Mouse (Mus musculus) mature B cell (primary cell): Measurements from ENCODE around the gene Gpd2.

Source experiments
- in situ Hi-C: fragments of 300-500 bp; cut with MboI; formaldehyde crosslinking; loops from 2 replicates; pipeline ENCODE4 v1.14.3; 2019

The Gpd2 gene

GRCm38 (mm10) chr2:57297226-57297625, 59.8 kb downstream of the Gpd2 start:
- in situ Hi-C loops: no loop called here

- in situ Hi-C loops: no loop called here
Observed at GRCm38 (mm10) chr2:57301539-57301938, 64.1 kb downstream of the Gpd2 start.

GRCm38 (mm10) chr2:57304212-57304611, 66.8 kb downstream of the Gpd2 start:
- in situ Hi-C loops: no loop called here

GRCm38 (mm10) chr2:57312268-57312797, 74.9 kb downstream of the Gpd2 start:
- in situ Hi-C loops: no loop called here

GRCm38 (mm10) chr2:57316055-57316454, 78.6 kb downstream of the Gpd2 start:
- in situ Hi-C loops: no loop called here

GRCm38 (mm10) chr2:57318336-57318735, 80.9 kb downstream of the Gpd2 start:
- in situ Hi-C loops: no loop called here

GRCm38 (mm10) chr2:57326091-57326490, 88.7 kb downstream of the Gpd2 start:
- in situ Hi-C loops: no loop called here

- in situ Hi-C loops: no loop called here
Observed at GRCm38 (mm10) chr2:57329327-57329726, 91.9 kb downstream of the Gpd2 start.

- in situ Hi-C loops: no loop called here
Observed at GRCm38 (mm10) chr2:57330812-57331211, 93.4 kb downstream of the Gpd2 start.

GRCm38 (mm10) chr2:57331266-57331665, 93.8 kb downstream of the Gpd2 start:
- in situ Hi-C loops: no loop called here

- in situ Hi-C loops: no loop called here
Observed at GRCm38 (mm10) chr2:57333481-57333880, 96.0 kb downstream of the Gpd2 start.

GRCm38 (mm10) chr2:57335397-57335796, 98.0 kb downstream of the Gpd2 start:
- in situ Hi-C loops: no loop called here

GRCm38 (mm10) chr2:57338779-57339178, 101.3 kb downstream of the Gpd2 start:
- in situ Hi-C loops: no loop called here

- in situ Hi-C loops: no loop called here
Observed at GRCm38 (mm10) chr2:57342910-57343309, 105.5 kb downstream of the Gpd2 start.

GRCm38 (mm10) chr2:57350615-57351014, 113.2 kb downstream of the Gpd2 start:
- in situ Hi-C loops: no loop called here

- in situ Hi-C loops: no loop called here
Observed at GRCm38 (mm10) chr2:57353722-57354432, 116.4 kb downstream of the Gpd2 start.

GRCm38 (mm10) chr2:57354848-57355247, 117.4 kb downstream of the Gpd2 start:
- in situ Hi-C loops: no loop called here

- in situ Hi-C loops: no loop called here
Observed at GRCm38 (mm10) chr2:57356222-57356822, 118.9 kb downstream of the Gpd2 start.

GRCm38 (mm10) chr2:57362503-57362902, 125.1 kb downstream of the Gpd2 start:
- in situ Hi-C loops: no loop called here

GRCm38 (mm10) chr2:57374647-57375046, 137.2 kb downstream of the Gpd2 start:
- in situ Hi-C loops: no loop called here

- in situ Hi-C loops: no loop called here
Observed at GRCm38 (mm10) chr2:57375138-57375837, 137.9 kb downstream of the Gpd2 start.

- in situ Hi-C loops: no loop called here
Observed at GRCm38 (mm10) chr2:57378147-57378889, 140.9 kb downstream of the Gpd2 start.
